Mouse (Mus musculus): ENCODE measurements around the gene Ring1.

DNA sequence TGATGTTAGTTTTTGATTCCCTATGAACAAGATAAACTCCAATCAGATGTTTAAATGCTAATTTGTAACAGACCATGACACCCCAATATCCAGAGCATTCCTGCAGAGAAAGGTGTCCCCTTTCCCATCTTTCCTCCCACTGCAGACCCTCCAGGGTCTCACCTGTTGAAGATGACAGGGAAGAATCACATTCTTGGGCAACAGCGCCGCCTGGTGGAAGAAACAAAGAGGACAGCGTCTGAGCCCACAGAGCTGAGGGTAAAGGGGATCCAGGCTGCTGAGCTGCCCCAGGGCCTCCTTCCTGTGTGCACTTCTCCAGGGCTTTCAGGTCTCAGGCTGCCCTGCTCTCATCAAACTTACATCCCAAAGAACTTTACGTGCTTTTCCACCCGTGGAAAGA lies 21.1 kb downstream of the Ring1 start:
- peak; percentile 56 for TF ChIP-seq CTCF (IDR thresholded peaks at IDR 0.05; ENCODE audit: borderline replicate concordance, insufficient read depth, low read depth, low read length)
- no peak for TF ChIP-seq POLR2A (IDR thresholded peaks at IDR 0.05; ENCODE audit: borderline replicate concordance, insufficient read depth, low read length)
